Mouse (Mus musculus): ENCODE results near the gene Zfp827. TPM values are rescaled to one million over a fixed set of nuclear protein-coding genes. Genes with fewer than 3 reads are reported as not detected.

Zfp827 gene
- polyA plus RNA-seq (2016; fragmentation: Nextera tagmentation; extraction: Ambion mirVana) = 13.0 and 13.2 TPM in 2 replicates

- Histone ChIP-seq H3K36me3 (replicated peaks) (no peaks in the 10 kb centered on the region), H3K9ac (peak within 1 kb of the TSS; percentile 99), H3K4me3 (replicated peaks) (peak within 1 kb of the TSS; percentile 95), H3K27ac (peak within 1 kb of the TSS; percentile 99), H3K9me3 (no peaks in the 10 kb centered on the region), H3K27me3 (no peaks in the 10 kb centered on the region), H3K4me2 (peak within 1 kb of the TSS; percentile 90), H3K4me1 (peaks cover 28% of the 10 kb centered on the region)
- peak; percentile 76 for ATAC-seq (ENCODE audit: low FRiP score)
- WGBS = 0% methylated on average over 28 of the region's 32 CpGs
These were observed at the start of gene Zfp827 for GRCm38 (mm10) chr8:79027977-79028487. Zfp827 (plus strand) TSS chr8:79028437.

GRCm38 (mm10) chr8:79004341-79004740, 23.9 kb upstream of the Zfp827 start:
- no peak for ATAC-seq (ENCODE audit: low FRiP score)
- Histone ChIP-seq H3K27me3 (no peaks in the 10 kb centered on the region), H3K4me2 (no peak overlapping the region), H3K27ac (no peak overlapping the region), H3K4me3 (replicated peaks) (no peak overlapping the region), H3K4me1 (no peaks in the 10 kb centered on the region), H3K9me3 (no peaks in the 10 kb centered on the region), H3K36me3 (replicated peaks) (no peaks in the 10 kb centered on the region), H3K9ac (no peak overlapping the region)

GRCm38 (mm10) chr8:79015061-79015460, 13.2 kb upstream of the Zfp827 start:
- Histone ChIP-seq H3K27me3 (no peaks in the 10 kb centered on the region), H3K36me3 (replicated peaks) (no peaks in the 10 kb centered on the region), H3K9ac (no peak overlapping the region), H3K4me2 (no peak overlapping the region), H3K27ac (no peak overlapping the region), H3K4me3 (replicated peaks) (no peak overlapping the region), H3K4me1 (no peaks in the 10 kb centered on the region), H3K9me3 (no peaks in the 10 kb centered on the region)
- 81% methylated on average over 5 of the region's 5 CpGs for WGBS
- no peak for ATAC-seq (ENCODE audit: low FRiP score)

- Histone ChIP-seq H3K27me3 (no peaks in the 10 kb centered on the region), H3K27ac (no peak overlapping the region), H3K9ac (no peak overlapping the region), H3K4me1 (no peaks in the 10 kb centered on the region), H3K36me3 (replicated peaks) (no peaks in the 10 kb centered on the region), H3K9me3 (no peaks in the 10 kb centered on the region), H3K4me3 (replicated peaks) (no peak overlapping the region), H3K4me2 (no peak overlapping the region)
- WGBS = 65% methylated on average over 3 of the region's 4 CpGs
- ATAC-seq (ENCODE audit: low FRiP score) = no peak
These were observed 12.2 kb upstream of the Zfp827 start for GRCm38 (mm10) chr8:79016076-79016475.

GRCm38 (mm10) chr8:79016583-79016982, 11.7 kb upstream of the Zfp827 start:
- no peaks in the 10 kb centered on the region for H3K4me1 ChIP-seq
- no peaks in the 10 kb centered on the region for H3K36me3 ChIP-seq (replicated peaks)
- no peaks in the 10 kb centered on the region for H3K27me3 ChIP-seq
- H3K9me3 ChIP-seq = no peaks in the 10 kb centered on the region
- 74% methylated on average over 6 of the region's 6 CpGs for whole genome bisulfite sequencing
- no peak for ATAC-seq (ENCODE audit: low FRiP score)
- no peak overlapping the region for H3K27ac ChIP-seq
- H3K4me3 ChIP-seq (replicated peaks) = no peak overlapping the region
- no peak overlapping the region for H3K9ac ChIP-seq
- H3K4me2 ChIP-seq = no peak overlapping the region

- Histone ChIP-seq H3K9me3 (no peaks in the 10 kb centered on the region), H3K4me1 (0 out of 2 replicates have a peak, but pooled peaks cover 4% of the 10 kb centered on the region), H3K27ac (no peak overlapping the region), H3K27me3 (no peaks in the 10 kb centered on the region), H3K9ac (no peak overlapping the region), H3K4me3 (replicated peaks) (no peak overlapping the region), H3K4me2 (no peak overlapping the region), H3K36me3 (replicated peaks) (no peaks in the 10 kb centered on the region)
- no peak for ATAC-seq (ENCODE audit: low FRiP score)
- 100% methylated on average over 1 of the region's 1 CpGs for WGBS
These were observed 4.3 kb upstream of the Zfp827 start for GRCm38 (mm10) chr8:79023922-79024321.

GRCm38 (mm10) chr8:79027319-79027718, 918 bp upstream of the Zfp827 start:
- Histone ChIP-seq H3K9me3 (no peaks in the 10 kb centered on the region), H3K27ac (no peak overlapping the region), H3K27me3 (no peaks in the 10 kb centered on the region), H3K4me3 (replicated peaks) (no peak overlapping the region; the same call in 1 of the 2 replicates), H3K36me3 (replicated peaks) (no peaks in the 10 kb centered on the region), H3K4me2 (peak overlapping the region; percentile 90), H3K9ac (peak overlapping the region; percentile 99; the same call in 1 of the 2 replicates), H3K4me1 (peaks cover 21% of the 10 kb centered on the region)
- no peak for ATAC-seq (ENCODE audit: low FRiP score)
- 24% methylated on average over 3 of the region's 3 CpGs for WGBS

GRCm38 (mm10) chr8:79028541-79029395, 531 bp downstream of the Zfp827 start:
- no peaks in the 10 kb centered on the region for H3K9me3 ChIP-seq
- H3K27me3 ChIP-seq = no peaks in the 10 kb centered on the region
- under 1% methylated on average over 52 of the region's 56 CpGs for WGBS
- no peak; the same call in 1 of the 2 replicates for ATAC-seq (ENCODE audit: low FRiP score)
- H3K4me2 ChIP-seq = peak overlapping the region; percentile 90
- H3K4me3 ChIP-seq (replicated peaks) = peak overlapping the region; percentile 95
- H3K36me3 ChIP-seq (replicated peaks) = no peaks in the 10 kb centered on the region
- peaks cover 35% of the 10 kb centered on the region for H3K4me1 ChIP-seq
- H3K27ac ChIP-seq = peak overlapping the region; percentile 99
- H3K9ac ChIP-seq = peak overlapping the region; percentile 99

- Histone ChIP-seq H3K4me2 (peak overlapping the region; percentile 90), H3K36me3 (replicated peaks) (no peaks in the 10 kb centered on the region), H3K4me1 (peaks cover 39% of the 10 kb centered on the region), H3K9me3 (no peaks in the 10 kb centered on the region), H3K4me3 (replicated peaks) (peak overlapping the region; percentile 95), H3K9ac (peak overlapping the region; percentile 99), H3K27ac (peak overlapping the region; percentile 99), H3K27me3 (no peaks in the 10 kb centered on the region)
- WGBS = under 1% methylated on average over 60 of the region's 99 CpGs
- peak; percentile 78 for ATAC-seq (ENCODE audit: low FRiP score)
These were observed 1.4 kb downstream of the Zfp827 start for GRCm38 (mm10) chr8:79029396-79030325.

- WGBS = under 1% methylated on average over 52 of the region's 62 CpGs
- peak overlapping the region; percentile 99 for H3K9ac ChIP-seq
- no peak for ATAC-seq (ENCODE audit: low FRiP score)
These were observed 2.4 kb downstream of the Zfp827 start for GRCm38 (mm10) chr8:79030326-79031265.

GRCm38 (mm10) chr8:79037532-79037931, 9.3 kb downstream of the Zfp827 start:
- peaks cover 4% of the 10 kb centered on the region; the same call in 1 of the 2 replicates for H3K9me3 ChIP-seq
- no peak overlapping the region for H3K4me3 ChIP-seq (replicated peaks)
- no peak overlapping the region for H3K9ac ChIP-seq
- WGBS = 85% methylated on average over 7 of the region's 7 CpGs
- H3K4me2 ChIP-seq = no peak overlapping the region
- H3K36me3 ChIP-seq (replicated peaks) = peaks cover 16% of the 10 kb centered on the region; the same call in 1 of the 2 replicates
- H3K27ac ChIP-seq = no peak overlapping the region
- H3K27me3 ChIP-seq = no peaks in the 10 kb centered on the region
- H3K4me1 ChIP-seq = peaks cover 16% of the 10 kb centered on the region
- ATAC-seq (ENCODE audit: low FRiP score) = no peak

More at GRCm38 (mm10) chr8:79030326-79031265, 2.4 kb downstream of the Zfp827 start:
- Histone ChIP-seq H3K4me1 (peaks cover 39% of the 10 kb centered on the region), H3K4me2 (peak overlapping the region; percentile 90), H3K27me3 (no peaks in the 10 kb centered on the region), H3K36me3 (replicated peaks) (no peaks in the 10 kb centered on the region), H3K9me3 (no peaks in the 10 kb centered on the region), H3K4me3 (replicated peaks) (peak overlapping the region; percentile 95), H3K27ac (peak overlapping the region; percentile 99)
